Mouse (Mus musculus) erythroblast, embryonic 14.5 days (primary cell): ENCODE results near the gene 3425401B19Rik. TPM values are rescaled to one million over a fixed set of nuclear protein-coding genes. Genes with fewer than 3 reads are reported as not detected.

Experiments
- H3K27me3 ChIP-seq: 2 replicates; pipeline ENCODE4 v1.6.1; 2012; ENCODE audit warnings: inconsistent platforms; ENCODE audit not compliant: control insufficient read depth
- H3K36me3 ChIP-seq: 2 replicates; pipeline ENCODE4 v1.6.1; 2012; ENCODE audit warnings: mild to moderate bottlenecking, inconsistent platforms; ENCODE audit not compliant: control insufficient read depth
- H3K4me1 ChIP-seq: 2 replicates; pipeline ENCODE4 v1.6.1; 2012; ENCODE audit warnings: inconsistent platforms; ENCODE audit not compliant: control insufficient read depth
- H3K4me3 ChIP-seq: replicated peaks from 2 replicates; pipeline ENCODE3; 2012; ENCODE audit warnings: moderate library complexity, mild to moderate bottlenecking, inconsistent platforms
- H3K9me3 ChIP-seq: 2 replicates; pipeline ENCODE4 v1.6.1; 2012; ENCODE audit warnings: low read length, inconsistent platforms, mixed read lengths; ENCODE audit not compliant: control insufficient read depth
- GATA1 ChIP-seq: IDR thresholded peaks from 2 replicates; pipeline ENCODE4 v1.6.1; 2012; ENCODE audit warnings: low read length, inconsistent platforms, mixed read lengths
- TAL1 ChIP-seq: IDR thresholded peaks from 3 replicates; pipeline ENCODE4 v1.6.1; 2012; ENCODE audit warnings: low read length, inconsistent platforms, mixed read lengths
- polyA plus RNA-seq: library from polyadenylated mRNA; stranded (reverse); fragments of >175 nt; gene quantifications from 2 replicates; pipeline ENCODE4 v1.2.3, GENCODE M21; 2012

3425401B19Rik gene
- polyA plus RNA-seq: not detected in 2 replicates

- TF ChIP-seq TAL1 (no peak), GATA1 (no peak)
- Histone ChIP-seq H3K4me1 (no peaks in the 10 kb centered on the region), H3K36me3 (no peaks in the 10 kb centered on the region), H3K27me3 (no peaks in the 10 kb centered on the region), H3K4me3 (no peak within 1 kb of the TSS), H3K9me3 (no peaks in the 10 kb centered on the region)
Observed at GRCm38 (mm10) chr14:32685124-32685826, at the start of gene 3425401B19Rik. Gene 3425401B19Rik (minus strand): TSS chr14:32685293.

GRCm38 (mm10) chr14:32732961-32733360 lies 47.9 kb upstream of the 3425401B19Rik start:
- no peak overlapping the region for H3K4me3 ChIP-seq
- no peaks in the 10 kb centered on the region for H3K36me3 ChIP-seq
- no peaks in the 10 kb centered on the region for H3K27me3 ChIP-seq
- H3K4me1 ChIP-seq: no peaks in the 10 kb centered on the region
- no peak for TF ChIP-seq GATA1
- no peak for TF ChIP-seq TAL1
- no peaks in the 10 kb centered on the region for H3K9me3 ChIP-seq

- H3K4me3 ChIP-seq: no peak overlapping the region
- no peak for TF ChIP-seq TAL1
- no peak for TF ChIP-seq GATA1
- H3K27me3 ChIP-seq: no peaks in the 10 kb centered on the region
- H3K36me3 ChIP-seq: no peaks in the 10 kb centered on the region
- no peaks in the 10 kb centered on the region for H3K4me1 ChIP-seq
- no peaks in the 10 kb centered on the region for H3K9me3 ChIP-seq
Observed at GRCm38 (mm10) chr14:32726864-32727263, 41.8 kb upstream of the 3425401B19Rik start.

GRCm38 (mm10) chr14:32721461-32721860 lies 36.4 kb upstream of the 3425401B19Rik start:
- Histone ChIP-seq H3K4me1 (no peaks in the 10 kb centered on the region), H3K36me3 (no peaks in the 10 kb centered on the region), H3K4me3 (no peak overlapping the region), H3K9me3 (no peaks in the 10 kb centered on the region), H3K27me3 (no peaks in the 10 kb centered on the region)
- TF ChIP-seq GATA1: no peak

- Histone ChIP-seq H3K4me1 (no peaks in the 10 kb centered on the region), H3K36me3 (no peaks in the 10 kb centered on the region), H3K27me3 (no peaks in the 10 kb centered on the region), H3K4me3 (no peak overlapping the region), H3K9me3 (no peaks in the 10 kb centered on the region)
- TF ChIP-seq GATA1: no peak
Observed at GRCm38 (mm10) chr14:32716763-32717439, 31.8 kb upstream of the 3425401B19Rik start.

GRCm38 (mm10) chr14:32715489-32715888 lies 30.4 kb upstream of the 3425401B19Rik start:
- H3K4me1 ChIP-seq: no peaks in the 10 kb centered on the region
- H3K27me3 ChIP-seq: no peaks in the 10 kb centered on the region
- no peak for TF ChIP-seq GATA1
- TF ChIP-seq TAL1: no peak
- H3K4me3 ChIP-seq: no peak overlapping the region
- no peaks in the 10 kb centered on the region for H3K36me3 ChIP-seq
- H3K9me3 ChIP-seq: no peaks in the 10 kb centered on the region

GRCm38 (mm10) chr14:32715076-32715475 lies 30.0 kb upstream of the 3425401B19Rik start:
- H3K4me3 ChIP-seq: no peak overlapping the region
- H3K4me1 ChIP-seq: no peaks in the 10 kb centered on the region
- no peaks in the 10 kb centered on the region for H3K36me3 ChIP-seq
- H3K27me3 ChIP-seq: no peaks in the 10 kb centered on the region
- no peaks in the 10 kb centered on the region for H3K9me3 ChIP-seq
- TF ChIP-seq GATA1 (no peak), TAL1 (no peak)

- Histone ChIP-seq H3K27me3 (no peaks in the 10 kb centered on the region), H3K9me3 (no peaks in the 10 kb centered on the region), H3K4me1 (no peaks in the 10 kb centered on the region), H3K4me3 (no peak overlapping the region), H3K36me3 (no peaks in the 10 kb centered on the region)
- TF ChIP-seq TAL1 (no peak), GATA1 (no peak)
Observed at GRCm38 (mm10) chr14:32709861-32710260, 24.8 kb upstream of the 3425401B19Rik start.

GRCm38 (mm10) chr14:32708756-32709155 lies 23.7 kb upstream of the 3425401B19Rik start:
- Histone ChIP-seq H3K4me3 (no peak overlapping the region), H3K27me3 (no peaks in the 10 kb centered on the region), H3K4me1 (no peaks in the 10 kb centered on the region), H3K9me3 (no peaks in the 10 kb centered on the region), H3K36me3 (no peaks in the 10 kb centered on the region)
- TF ChIP-seq TAL1 (no peak), GATA1 (no peak)

- TF ChIP-seq TAL1 (no peak), GATA1 (no peak)
- Histone ChIP-seq H3K9me3 (no peaks in the 10 kb centered on the region), H3K36me3 (no peaks in the 10 kb centered on the region), H3K27me3 (no peaks in the 10 kb centered on the region), H3K4me3 (no peak overlapping the region), H3K4me1 (no peaks in the 10 kb centered on the region)
Observed at GRCm38 (mm10) chr14:32707938-32708337, 22.8 kb upstream of the 3425401B19Rik start.
